Mouse (Mus musculus) heart, embryonic 14.5 days (tissue): ENCODE data around the gene Numb. TPM values are rescaled to one million over a fixed set of nuclear protein-coding genes. Genes with fewer than 3 reads are reported as not detected.

ENCODE experiments used
- ATAC-seq: fragments of 200-750 bp; cut with Nextera tagmentation; 2 replicates; pipeline ENCODE4 v1.8.0; 2017; ENCODE audit warnings: low read depth, moderate TSS enrichment; ENCODE audit not compliant: insufficient number of reproducible peaks, insufficient read depth, low FRiP score
- H3K27ac ChIP-seq, 2 experiments: fragments of 200-500 bp in 1 of 2; fragments of 300-500 bp in 1 of 2; sonication (generic) in 1 of 2; replicated peaks in 1 of 2; 2 replicates each; pipeline ENCODE4 v1.5.1; 2012 to 2014; ENCODE audit warnings: low read depth in 2 of 2, low read length in 2 of 2, control low read depth in 1 of 2, mild to moderate bottlenecking in 1 of 2, mixed read lengths in 1 of 2; ENCODE audit not compliant: control insufficient read depth in 1 of 2, insufficient read depth in 1 of 2
- H3K27me3 ChIP-seq: fragments of 300-500 bp; sonication (generic); 2 replicates; pipeline ENCODE4 v1.6.1; 2014; ENCODE audit warnings: mild to moderate bottlenecking, low read length, control low read depth; ENCODE audit not compliant: control insufficient read depth, insufficient read depth
- H3K36me3 ChIP-seq: fragments of 300-500 bp; sonication (generic); 2 replicates; pipeline ENCODE4 v1.6.1; 2014; ENCODE audit warnings: mild to moderate bottlenecking, control low read depth, low read length, mixed read lengths; ENCODE audit not compliant: control insufficient read depth, insufficient read depth
- H3K4me1 ChIP-seq, 2 experiments: fragments of 200-500 bp in 1 of 2; fragments of 300-500 bp in 1 of 2; sonication (generic) in 1 of 2; 2 replicates each; pipeline ENCODE4 v1.6.1; 2012 to 2014; ENCODE audit warnings: low read length in 2 of 2, control low read depth in 1 of 2, mixed read lengths in 1 of 2; ENCODE audit not compliant: control insufficient read depth in 2 of 2, insufficient read depth in 2 of 2
- H3K4me2 ChIP-seq: fragments of 300-500 bp; sonication (generic); 2 replicates; pipeline ENCODE4 v1.6.1; 2014; ENCODE audit warnings: mild to moderate bottlenecking, low read length
- H3K4me3 ChIP-seq, 2 experiments: fragments of 200-500 bp in 1 of 2; fragments of 300-500 bp in 1 of 2; sonication (generic) in 1 of 2; 2 replicates each; pipeline ENCODE4 v1.5.1; 2012 to 2014; ENCODE audit warnings: low read length in 2 of 2, mild to moderate bottlenecking in 2 of 2, control low read depth in 1 of 2, low read depth in 1 of 2, moderate library complexity in 1 of 2; ENCODE audit not compliant: control insufficient read depth in 1 of 2, insufficient read depth in 1 of 2
- H3K9ac ChIP-seq: fragments of 300-500 bp; sonication (generic); 2 replicates; pipeline ENCODE4 v1.6.1; 2014; ENCODE audit warnings: mild to moderate bottlenecking, low read length
- H3K9me3 ChIP-seq: fragments of 300-500 bp; sonication (generic); 2 replicates; pipeline ENCODE4 v1.6.1; 2016; ENCODE audit warnings: low read length, control low read depth; ENCODE audit not compliant: control insufficient read depth
- WGBS: fragments of 180-500 bp; shearing (Covaris S2); extraction: QIAGEN DNeasy Blood & Tissue Kit; methylation state at CpG from one replicate; pipeline ENCODE4 v1.1.7; 2014; 5-methylcytosine and 5-hydroxymethylcytosine counted together
- polyA plus RNA-seq: library from polyadenylated mRNA; unstranded; fragments of >200 nt; fragmentation: Nextera tagmentation; extraction: Ambion mirVana; gene quantifications from 2 replicates; pipeline ENCODE4 v1.2.1, GENCODE M21; 2014

Numb gene
- polyA plus RNA-seq, 1 experiment from 2014 or later = 29.9 TPM

- Histone ChIP-seq H3K36me3 (peaks cover 32% of the 10 kb centered on the region), H3K27me3 (no peaks in the 10 kb centered on the region), H3K9me3 (no peaks in the 10 kb centered on the region), H3K4me2 (no peak overlapping the region), H3K9ac (no peak overlapping the region), H3K27ac (no peak overlapping the region), H3K4me3 (no peak overlapping the region), H3K4me1 (peaks cover 2 to 6% of the 10 kb centered on the region in 2 experiments; a peak in 1 of 4 replicates)
- WGBS = 86% methylated on average over 2 of the region's 2 CpGs
- ATAC-seq = no peak
These were observed 46.6 kb downstream of the Numb start for GRCm38 (mm10) chr12:83875097-83875496.

DNA sequence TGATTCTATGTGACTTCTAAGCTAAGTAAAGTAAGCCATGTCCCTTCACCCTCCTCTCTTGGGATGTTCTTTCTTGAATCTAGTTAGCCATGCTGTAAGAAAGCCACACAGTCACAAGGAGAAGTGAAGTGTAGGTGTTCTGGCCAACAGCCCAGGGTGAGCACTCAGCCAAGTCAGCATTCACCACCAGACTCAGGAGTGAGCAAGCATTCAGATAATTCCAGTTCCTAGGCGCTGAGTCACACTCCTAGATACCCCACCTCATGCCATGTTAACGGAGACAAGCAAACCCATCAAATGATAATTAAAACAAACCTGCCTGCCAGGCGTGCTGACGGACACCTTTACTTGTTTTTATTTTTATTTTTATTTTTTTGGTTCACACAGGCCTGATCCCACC, 47.1 kb downstream of the Numb start:
- ATAC-seq = no peak
- H3K9me3 ChIP-seq = no peaks in the 10 kb centered on the region
- H3K4me3 ChIP-seq = no peak overlapping the region
- H3K36me3 ChIP-seq = peaks cover 33% of the 10 kb centered on the region
- no peak overlapping the region for H3K9ac ChIP-seq
- peaks cover 2 to 6% of the 10 kb centered on the region in 2 experiments; a peak in 1 of 4 replicates for H3K4me1 ChIP-seq
- H3K4me2 ChIP-seq = no peak overlapping the region
- WGBS = 74% methylated on average over 4 of the region's 4 CpGs
- H3K27ac ChIP-seq = no peak overlapping the region
- no peaks in the 10 kb centered on the region for H3K27me3 ChIP-seq

DNA sequence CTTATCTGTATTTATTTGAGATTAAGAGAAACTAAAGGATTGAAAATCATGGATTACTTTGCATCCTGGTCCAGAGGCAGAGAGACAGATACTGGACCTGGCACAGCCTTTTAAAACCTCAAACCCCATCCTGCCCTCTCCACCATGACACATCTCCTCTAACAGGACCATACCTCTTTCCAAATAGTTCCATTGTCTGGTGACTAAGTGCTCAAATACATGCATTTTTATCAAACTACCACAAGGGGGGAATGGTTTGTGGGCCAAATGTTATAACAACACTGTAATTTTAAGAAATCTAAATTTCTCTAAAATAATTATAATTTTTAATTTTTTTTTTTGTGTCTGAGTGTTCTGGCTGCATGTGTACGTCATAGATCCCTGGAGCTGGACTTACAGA, 57.2 kb downstream of the Numb start:
- WGBS = 94% methylated on average over 1 of the region's 1 CpGs

DNA sequence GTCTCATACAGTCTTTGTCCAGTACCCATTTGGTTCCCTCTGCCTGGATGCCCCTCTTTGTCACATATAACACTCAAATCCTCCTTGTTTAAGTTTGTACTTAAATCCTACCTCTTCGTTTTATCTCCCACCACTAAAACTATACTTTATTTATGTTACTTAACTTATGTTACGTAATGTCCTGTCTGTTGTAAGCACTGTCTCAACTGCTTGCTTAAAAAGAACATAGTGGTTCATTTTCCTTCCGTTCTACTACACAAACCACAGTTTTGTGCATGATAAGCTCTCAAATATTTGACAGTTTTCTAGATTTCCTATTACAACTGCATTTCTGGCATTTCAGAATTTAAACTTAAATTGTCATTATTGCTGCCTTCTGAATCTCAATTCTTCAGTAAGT, 59.9 kb downstream of the Numb start:
- Histone ChIP-seq H3K27me3 (no peaks in the 10 kb centered on the region), H3K4me1 (no peaks in the 10 kb centered on the region), H3K9ac (no peak overlapping the region), H3K9me3 (no peaks in the 10 kb centered on the region), H3K36me3 (0 out of 2 replicates have a peak, but pooled peaks cover 3% of the 10 kb centered on the region), H3K4me2 (no peak overlapping the region), H3K4me3 (no peak overlapping the region), H3K27ac (no peak overlapping the region)
- no peak for ATAC-seq
- 89% methylated on average over 3 of the region's 3 CpGs for WGBS

More for the DNA sequence above, 57.2 kb downstream of the Numb start:
- Histone ChIP-seq H3K4me2 (no peak overlapping the region), H3K9ac (no peak overlapping the region), H3K27me3 (no peaks in the 10 kb centered on the region), H3K27ac (no peak overlapping the region), H3K9me3 (no peaks in the 10 kb centered on the region), H3K36me3 (0 out of 2 replicates have a peak, but pooled peaks cover 2% of the 10 kb centered on the region), H3K4me1 (no peaks in the 10 kb centered on the region), H3K4me3 (no peak overlapping the region)
- no peak for ATAC-seq

DNA sequence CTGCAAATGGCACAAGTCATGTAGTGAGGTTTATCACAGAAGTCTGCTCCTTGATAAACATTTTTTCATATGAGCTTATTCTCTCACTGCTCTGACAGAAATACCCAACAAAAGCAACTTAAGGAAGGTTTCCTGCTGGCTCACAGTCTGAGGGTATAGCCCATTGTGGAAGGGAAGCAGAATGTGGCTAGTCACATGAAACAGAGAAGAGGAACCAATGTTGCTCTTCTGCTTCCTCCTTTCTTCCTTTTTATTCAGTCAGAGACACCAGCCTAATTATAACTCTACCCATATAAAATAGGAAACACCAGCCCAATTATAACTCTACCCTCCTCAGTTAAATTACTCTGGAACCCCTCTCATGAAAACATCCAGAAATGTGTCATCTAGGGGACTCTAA, 61.0 kb downstream of the Numb start:
- Histone ChIP-seq H3K4me3 (no peak overlapping the region), H3K36me3 (0 out of 2 replicates have a peak, but pooled peaks cover 5% of the 10 kb centered on the region), H3K9ac (no peak overlapping the region), H3K27ac (no peak overlapping the region), H3K9me3 (no peaks in the 10 kb centered on the region), H3K4me1 (no peaks in the 10 kb centered on the region; a peak in 1 of 4 replicates), H3K27me3 (no peaks in the 10 kb centered on the region), H3K4me2 (no peak overlapping the region)
- no peak for ATAC-seq

GRCm38 (mm10) chr12:83858052-83858451, 63.7 kb downstream of the Numb start:
- Histone ChIP-seq H3K27me3 (no peaks in the 10 kb centered on the region), H3K27ac (no peak overlapping the region), H3K36me3 (0 out of 2 replicates have a peak, but pooled peaks cover 5% of the 10 kb centered on the region), H3K9me3 (no peaks in the 10 kb centered on the region), H3K4me3 (no peak overlapping the region), H3K4me2 (no peak overlapping the region), H3K4me1 (no peaks in the 10 kb centered on the region; a peak in 1 of 4 replicates), H3K9ac (no peak overlapping the region)
- 84% methylated on average over 2 of the region's 2 CpGs for WGBS
- no peak for ATAC-seq

DNA sequence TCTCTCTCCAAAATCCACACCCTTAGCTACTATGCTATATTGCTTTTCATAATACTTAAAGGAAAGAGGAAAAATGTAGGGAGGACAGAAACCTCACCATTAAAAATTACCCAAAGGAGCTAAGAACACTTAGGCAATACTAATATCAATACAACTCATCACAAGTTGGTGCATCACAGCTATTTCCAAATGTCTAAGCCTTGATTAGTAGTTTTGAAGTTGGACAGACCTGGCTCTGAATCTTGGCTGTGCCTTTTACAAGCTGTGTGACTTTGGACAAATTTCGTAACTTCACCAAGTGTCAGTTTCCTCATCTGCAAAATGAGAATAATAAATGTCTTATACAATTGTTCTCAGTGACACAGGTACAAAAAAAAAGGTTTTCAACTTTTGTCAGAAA, 66.5 kb downstream of the Numb start:
- H3K4me3 ChIP-seq = no peak overlapping the region
- no peak overlapping the region for H3K27ac ChIP-seq
- H3K4me1 ChIP-seq = no peaks in the 10 kb centered on the region; a peak in 1 of 4 replicates
- WGBS = 95% methylated on average over 1 of the region's 1 CpGs
- no peaks in the 10 kb centered on the region for H3K9me3 ChIP-seq
- no peak for ATAC-seq
- no peak overlapping the region for H3K4me2 ChIP-seq
- H3K36me3 ChIP-seq = 0 out of 2 replicates have a peak, but pooled peaks cover 8% of the 10 kb centered on the region
- no peak overlapping the region for H3K9ac ChIP-seq
- no peaks in the 10 kb centered on the region for H3K27me3 ChIP-seq

- H3K27me3 ChIP-seq = no peaks in the 10 kb centered on the region
- WGBS = 90% methylated on average over 3 of the region's 3 CpGs
- H3K9ac ChIP-seq = no peak overlapping the region
- H3K4me2 ChIP-seq = no peak overlapping the region
- H3K9me3 ChIP-seq = no peaks in the 10 kb centered on the region
- ATAC-seq = no peak
- H3K4me1 ChIP-seq = no peaks in the 10 kb centered on the region; a peak in 1 of 4 replicates
- no peak overlapping the region for H3K27ac ChIP-seq
- no peak overlapping the region for H3K4me3 ChIP-seq
- H3K36me3 ChIP-seq = 0 out of 2 replicates have a peak, but pooled peaks cover 8% of the 10 kb centered on the region
These were observed 67.5 kb downstream of the Numb start for GRCm38 (mm10) chr12:83854281-83854680.
